Mouse (Mus musculus): ENCODE results near the gene Mbnl2.

GRCm38 (mm10) chr14:120309691-120310090, 34.2 kb downstream of the Mbnl2 start:
- no peak for TF ChIP-seq POLR2A (IDR thresholded peaks at IDR 0.05; ENCODE audit: borderline replicate concordance, insufficient read depth, low read length)
- no peak for TF ChIP-seq CTCF (IDR thresholded peaks at IDR 0.05; ENCODE audit: borderline replicate concordance, insufficient read depth, low read depth, low read length)
